Mouse (Mus musculus): ENCODE data around the gene 4930449I24Rik.
"Not testable (repeated sequence)": the region's sequence is repeated elsewhere in the genome, so short reads cannot be mapped to it uniquely, and the experiment has no call there.

GRCm38 (mm10) chr5:146481665-146482064, 20.5 kb upstream of the 4930449I24Rik start, which contains the start of gene Gm6408:
- TF ChIP-seq POLR2A (IDR thresholded peaks at IDR 0.05; ENCODE audit: borderline replicate concordance, low read depth, low read length); CTCF (IDR thresholded peaks at IDR 0.05; ENCODE audit: low read depth, low read length): not testable (repeated sequence)

Measured in bone marrow macrophage, adult 2 months (primary cell).